Mouse (Mus musculus) hindbrain, embryonic 11.5 days (tissue): ENCODE results near the gene Fam69b. TPM values are rescaled to one million over a fixed set of nuclear protein-coding genes. Genes with fewer than 3 reads are reported as not detected.

Experiments
- ATAC-seq: fragments of 200-750 bp; cut with Nextera tagmentation; 2 replicates; pipeline ENCODE4 v1.8.0; 2017; ENCODE audit warnings: mild to moderate bottlenecking, moderate TSS enrichment, moderate library complexity; ENCODE audit not compliant: low FRiP score
- DNase-seq: peaks from one replicate; pipeline ENCODE4 v3.0.0-alpha.2; 2015; ENCODE audit warnings: low spot score
- H3K27ac ChIP-seq: fragments of 300-500 bp; sonication (generic); 2 replicates; pipeline ENCODE4 v1.5.1; 2014; ENCODE audit warnings: mild to moderate bottlenecking, low read depth, low read length
- H3K27me3 ChIP-seq: fragments of 300-500 bp; sonication (generic); 2 replicates; pipeline ENCODE4 v1.6.1; 2014; ENCODE audit warnings: mild to moderate bottlenecking, low read length, moderate library complexity, mixed read lengths; ENCODE audit not compliant: control insufficient read depth, insufficient read depth
- H3K36me3 ChIP-seq: fragments of 300-500 bp; sonication (generic); 2 replicates; pipeline ENCODE4 v1.6.1; 2014; ENCODE audit warnings: mild to moderate bottlenecking, low read length, moderate library complexity, mixed read lengths; ENCODE audit not compliant: control insufficient read depth, insufficient read depth
- H3K4me1 ChIP-seq: fragments of 300-500 bp; sonication (generic); replicated peaks from 2 replicates; pipeline ENCODE4 v1.6.1; 2014; ENCODE audit warnings: low read length, mixed read lengths; ENCODE audit not compliant: control insufficient read depth, insufficient read depth
- H3K4me2 ChIP-seq: fragments of 300-500 bp; sonication (generic); replicated peaks from 2 replicates; pipeline ENCODE4 v1.6.1; 2014; ENCODE audit warnings: mild to moderate bottlenecking, low read depth, low read length
- H3K4me3 ChIP-seq: fragments of 300-500 bp; sonication (generic); 2 replicates; pipeline ENCODE4 v1.5.1; 2014; ENCODE audit warnings: low read depth, low read length
- H3K9ac ChIP-seq: fragments of 300-500 bp; sonication (generic); 2 replicates; pipeline ENCODE4 v1.6.1; 2014; ENCODE audit warnings: low read depth, low read length
- H3K9me3 ChIP-seq: fragments of 300-500 bp; sonication (generic); 2 replicates; pipeline ENCODE4 v1.6.1; 2016; ENCODE audit warnings: low read length; ENCODE audit not compliant: control insufficient read depth
- WGBS: fragments of 180-500 bp; shearing (Covaris S2); extraction: QIAGEN DNeasy Blood & Tissue Kit; methylation state at CpG from one replicate; pipeline ENCODE4 v1.1.7; 2014; 5-methylcytosine and 5-hydroxymethylcytosine counted together
- polyA plus RNA-seq: library from polyadenylated mRNA; unstranded; fragments of >200 nt; fragmentation: Nextera tagmentation; extraction: Ambion mirVana; gene quantifications from 2 replicates; pipeline ENCODE4 v1.2.1, GENCODE M21; 2014

Gene Fam69b
- polyA plus RNA-seq, 1 experiment from 2014 or later = 38.4 TPM

- H3K4me1 ChIP-seq = peaks cover 8% of the 10 kb centered on the region
- H3K36me3 ChIP-seq = no peaks in the 10 kb centered on the region
- ATAC-seq (no peak), DNase-seq (no peak)
- H3K9me3 ChIP-seq = no peaks in the 10 kb centered on the region
- no peak overlapping the region for H3K27ac ChIP-seq
- H3K4me3 ChIP-seq = no peak overlapping the region
- WGBS = 87% methylated on average over 3 of the region's 3 CpGs
- H3K9ac ChIP-seq = no peak overlapping the region
- H3K4me2 ChIP-seq = no peak overlapping the region
- no peaks in the 10 kb centered on the region for H3K27me3 ChIP-seq
Observed at GRCm38 (mm10) chr2:26625419-26625818, 2.8 kb upstream of the Fam69b start.

- 65% methylated on average over 3 of the region's 3 CpGs for WGBS
Observed at GRCm38 (mm10) chr2:26626081-26626480, 2.2 kb upstream of the Fam69b start.

GRCm38 (mm10) chr2:26628792-26629437, 658 bp downstream of the Fam69b start:
- Histone ChIP-seq H3K9me3 (no peaks in the 10 kb centered on the region), H3K36me3 (no peaks in the 10 kb centered on the region), H3K9ac (peak overlapping the region; percentile 98), H3K4me1 (peaks cover 10% of the 10 kb centered on the region), H3K27ac (peak overlapping the region; percentile 70), H3K4me2 (peak overlapping the region; percentile 96), H3K4me3 (peak overlapping the region; percentile 74), H3K27me3 (no peaks in the 10 kb centered on the region)
- ATAC-seq = peak; percentile 60
- WGBS = 20% methylated on average over 5 of the region's 5 CpGs
- DNase-seq = peak; percentile 59

More at GRCm38 (mm10) chr2:26626081-26626480, 2.2 kb upstream of the Fam69b start:
- H3K4me1 ChIP-seq = peaks cover 8% of the 10 kb centered on the region
- no peaks in the 10 kb centered on the region for H3K36me3 ChIP-seq
- H3K27me3 ChIP-seq = no peaks in the 10 kb centered on the region
- ATAC-seq (no peak), DNase-seq (no peak)
- no peaks in the 10 kb centered on the region for H3K9me3 ChIP-seq
- no peak overlapping the region for H3K9ac ChIP-seq
- no peak overlapping the region for H3K4me2 ChIP-seq
- H3K27ac ChIP-seq = no peak overlapping the region
- no peak overlapping the region for H3K4me3 ChIP-seq

- DNase-seq (no peak), ATAC-seq (no peak)
- Histone ChIP-seq H3K27ac (no peak overlapping the region), H3K4me2 (no peak overlapping the region), H3K36me3 (peaks cover 4% of the 10 kb centered on the region; the same call in 1 of the 2 replicates), H3K9me3 (no peaks in the 10 kb centered on the region), H3K27me3 (no peaks in the 10 kb centered on the region), H3K9ac (peak overlapping the region; percentile 27; the same call in 1 of the 2 replicates), H3K4me3 (no peak overlapping the region), H3K4me1 (peaks cover 10% of the 10 kb centered on the region)
- WGBS = 85% methylated on average over 16 of the region's 16 CpGs
Observed at GRCm38 (mm10) chr2:26632541-26633395, 4.5 kb downstream of the Fam69b start.

GRCm38 (mm10) chr2:26633953-26634530, 5.8 kb downstream of the Fam69b start:
- H3K36me3 ChIP-seq = peaks cover 4% of the 10 kb centered on the region; the same call in 1 of the 2 replicates
- no peak for DNase-seq
- WGBS = 67% methylated on average over 4 of the region's 4 CpGs

GRCm38 (mm10) chr2:26634629-26635488, 6.6 kb downstream of the Fam69b start:
- no peak overlapping the region for H3K4me2 ChIP-seq
- ATAC-seq (no peak), DNase-seq (no peak)
- H3K36me3 ChIP-seq = peaks cover 4% of the 10 kb centered on the region; the same call in 1 of the 2 replicates
- peaks cover 16% of the 10 kb centered on the region for H3K4me1 ChIP-seq
- H3K9me3 ChIP-seq = no peaks in the 10 kb centered on the region
- H3K4me3 ChIP-seq = no peak overlapping the region
- H3K9ac ChIP-seq = no peak overlapping the region
- H3K27me3 ChIP-seq = no peaks in the 10 kb centered on the region
- 70% methylated on average over 12 of the region's 12 CpGs for WGBS
- H3K27ac ChIP-seq = no peak overlapping the region

More at GRCm38 (mm10) chr2:26633953-26634530, 5.8 kb downstream of the Fam69b start:
- no peaks in the 10 kb centered on the region for H3K9me3 ChIP-seq
- H3K9ac ChIP-seq = no peak overlapping the region
- ATAC-seq = no peak
- H3K27me3 ChIP-seq = no peaks in the 10 kb centered on the region
- H3K4me3 ChIP-seq = no peak overlapping the region
- H3K4me1 ChIP-seq = peaks cover 19% of the 10 kb centered on the region
- no peak overlapping the region for H3K4me2 ChIP-seq
- no peak overlapping the region for H3K27ac ChIP-seq

GRCm38 (mm10) chr2:26635489-26636324, 7.5 kb downstream of the Fam69b start:
- peaks cover 4% of the 10 kb centered on the region; the same call in 1 of the 2 replicates for H3K36me3 ChIP-seq
- H3K27me3 ChIP-seq = no peaks in the 10 kb centered on the region
- no peak overlapping the region for H3K4me3 ChIP-seq
- DNase-seq = no peak
- no peak for ATAC-seq
- no peaks in the 10 kb centered on the region for H3K9me3 ChIP-seq
- peaks cover 13% of the 10 kb centered on the region; the same call in 1 of the 2 replicates for H3K4me1 ChIP-seq
- 77% methylated on average over 21 of the region's 21 CpGs for WGBS
- H3K27ac ChIP-seq = no peak overlapping the region
- H3K9ac ChIP-seq = no peak overlapping the region
- H3K4me2 ChIP-seq = no peak overlapping the region
